Mouse (Mus musculus) lung, postnatal 4 days (tissue): ENCODE data around the gene Mamstr.
A peak's percentile ranks its signal among the peaks of the same experiment; 100 is the strongest.
"Not testable (repeated sequence)": the region's sequence is repeated elsewhere in the genome, so short reads cannot be mapped to it uniquely, and the experiment has no call there.

ENCODE experiments used
- DNase-seq, 2 experiments: peaks; one replicate each; pipeline ENCODE4 v3.0.0; 2021

Mamstr gene

DNA sequence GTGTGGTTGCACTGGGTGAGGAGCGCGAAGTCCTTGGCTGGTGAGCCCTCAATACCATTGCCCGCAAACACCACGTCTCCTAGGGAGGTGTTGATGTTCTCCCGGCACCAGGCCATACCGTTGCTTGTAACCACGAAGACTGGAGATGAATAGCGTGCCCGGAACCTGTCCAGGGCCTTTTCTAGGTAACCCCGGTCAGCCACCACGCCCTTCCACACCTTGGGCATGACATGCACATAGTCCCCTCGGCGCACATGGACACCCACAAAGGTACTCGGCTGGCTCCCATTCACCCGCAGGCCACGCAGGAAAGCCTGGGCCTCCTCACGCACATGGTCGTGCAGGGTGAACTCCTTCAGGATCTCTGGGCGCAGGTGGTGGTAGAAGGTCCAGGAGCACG is 10.7 kb downstream of the Mamstr start:
- DNase-seq, result not testable (repeated sequence)

DNA sequence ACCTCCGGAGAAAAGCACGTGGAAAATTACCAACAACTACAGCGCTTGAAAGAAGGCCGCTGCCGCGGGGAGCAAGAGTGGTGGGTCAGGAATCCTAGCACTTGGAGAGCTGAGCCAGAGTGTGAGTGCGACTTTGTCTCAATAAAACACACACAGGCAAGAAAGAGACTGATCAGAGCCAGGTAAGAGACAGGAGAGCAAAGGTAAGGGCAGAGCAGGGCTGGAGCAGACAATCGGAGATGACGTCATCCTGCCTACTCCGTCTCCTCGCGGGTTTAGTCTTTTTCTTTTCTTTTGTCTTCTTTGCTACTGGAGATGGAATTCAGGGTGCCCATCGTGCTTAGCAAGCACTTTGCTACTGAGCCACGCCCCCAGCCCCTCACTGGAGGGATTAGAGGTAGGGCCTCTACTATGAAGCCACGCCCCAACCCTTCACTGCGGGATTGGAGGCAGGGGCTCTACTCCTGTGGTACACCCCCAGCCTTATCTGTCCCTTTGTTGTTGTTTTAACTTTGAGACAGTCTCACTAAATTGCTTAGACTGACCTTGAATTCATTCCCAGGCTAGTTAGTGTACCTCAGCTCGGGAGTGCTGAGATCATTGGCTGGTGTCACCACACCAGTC is 14.8 kb downstream of the Mamstr start:
- DNase-seq, result peak in 1 of 2 experiments; percentile 15

DNA sequence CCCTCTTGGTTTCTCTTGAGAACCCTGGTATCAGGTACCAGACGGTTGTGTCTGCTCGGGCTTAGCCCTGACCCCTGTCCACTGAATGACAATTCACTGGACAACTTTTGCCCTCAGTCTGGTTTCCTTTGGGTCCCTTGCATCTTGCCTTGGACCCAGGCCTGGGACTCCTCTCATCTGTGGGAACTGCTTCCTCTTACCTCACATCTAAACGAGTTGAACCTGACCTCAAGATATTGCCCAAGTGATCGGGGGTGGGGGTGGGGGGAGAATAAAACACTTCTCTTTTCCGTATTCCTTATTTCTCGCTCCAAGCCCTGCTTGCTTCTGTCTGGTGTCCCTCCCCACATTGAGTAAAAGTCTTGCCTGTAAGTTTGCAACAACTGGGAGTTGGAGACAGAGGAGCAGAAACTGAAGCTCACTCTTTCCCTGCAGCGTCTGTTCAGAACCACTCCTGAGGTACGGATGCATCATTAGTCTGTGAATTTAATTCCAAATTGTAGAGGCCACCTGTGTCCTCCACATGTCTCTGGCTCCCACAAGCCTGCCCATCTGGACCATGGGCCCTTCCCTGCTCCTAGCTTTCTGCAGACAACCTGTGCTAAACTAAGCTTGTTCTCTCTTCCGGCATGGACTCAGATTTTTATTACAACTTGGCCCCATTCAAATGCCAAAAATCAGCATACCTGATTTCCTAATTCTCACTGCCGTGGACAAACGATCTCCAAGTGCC is 21.1 kb downstream of the Mamstr start:
- DNase-seq, result peak in 1 of 2 experiments; percentile 19

DNA sequence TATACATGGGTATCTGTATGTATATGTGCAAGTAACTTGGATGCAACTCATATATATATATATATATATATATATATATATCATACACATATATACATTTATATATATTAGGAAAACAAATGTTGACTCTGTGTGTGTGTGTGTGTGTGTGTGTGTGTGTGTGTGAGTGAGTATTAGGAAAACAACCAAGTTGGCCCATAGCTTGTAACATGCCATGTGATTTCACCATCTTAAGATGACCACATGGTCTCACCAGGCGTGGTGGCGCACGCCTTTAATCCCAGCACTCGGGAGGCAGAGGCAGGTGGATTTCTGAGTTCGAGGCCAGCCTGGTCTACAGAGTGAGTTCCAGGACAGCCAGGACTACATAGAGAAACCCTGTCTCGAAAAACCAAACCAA is 21.9 kb downstream of the Mamstr start:
- DNase-seq, result peak in 1 of 2 experiments; percentile 4

DNA sequence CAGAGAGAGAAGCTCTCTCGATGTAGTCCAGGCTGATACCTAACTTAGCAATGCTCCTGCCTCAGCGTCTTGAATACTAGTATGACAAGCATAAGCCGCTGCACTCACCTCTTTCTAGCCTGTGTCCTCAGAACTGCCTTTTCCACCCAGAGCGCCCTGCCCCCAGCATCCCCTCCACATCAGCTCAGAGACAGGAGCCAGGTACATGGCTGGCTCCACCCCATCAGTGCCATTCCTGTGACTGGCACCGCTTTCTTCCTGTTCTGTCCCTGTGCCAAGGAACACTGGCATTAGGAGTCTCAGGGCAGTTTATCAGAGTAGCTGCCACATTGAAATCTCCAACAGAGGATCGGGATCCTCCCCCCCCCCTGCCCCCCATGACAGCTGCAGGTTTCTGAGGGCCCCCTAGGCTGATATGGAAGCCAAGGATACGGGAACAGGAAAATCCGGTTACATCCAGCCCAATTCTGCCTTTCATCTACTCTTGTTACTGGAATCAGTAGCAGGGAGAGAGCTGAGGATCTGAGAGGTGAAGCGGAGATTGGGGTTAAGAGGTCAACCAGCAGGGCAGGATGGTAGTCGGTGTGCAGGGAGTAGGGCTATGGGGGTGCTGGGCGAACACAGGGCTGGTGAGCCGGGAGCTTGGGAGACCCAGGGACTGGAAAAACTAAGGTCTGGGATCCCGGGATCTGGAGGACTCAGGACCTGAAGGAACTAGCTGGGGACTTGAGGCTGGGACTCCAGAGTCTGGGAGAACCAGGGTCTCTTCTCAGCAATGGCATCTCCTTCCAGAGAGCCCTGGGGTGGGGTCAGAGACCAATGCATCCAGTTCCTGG is 25.7 kb downstream of the Mamstr start:
- peak in 1 of 2 experiments; percentile 23 for DNase-seq

DNA sequence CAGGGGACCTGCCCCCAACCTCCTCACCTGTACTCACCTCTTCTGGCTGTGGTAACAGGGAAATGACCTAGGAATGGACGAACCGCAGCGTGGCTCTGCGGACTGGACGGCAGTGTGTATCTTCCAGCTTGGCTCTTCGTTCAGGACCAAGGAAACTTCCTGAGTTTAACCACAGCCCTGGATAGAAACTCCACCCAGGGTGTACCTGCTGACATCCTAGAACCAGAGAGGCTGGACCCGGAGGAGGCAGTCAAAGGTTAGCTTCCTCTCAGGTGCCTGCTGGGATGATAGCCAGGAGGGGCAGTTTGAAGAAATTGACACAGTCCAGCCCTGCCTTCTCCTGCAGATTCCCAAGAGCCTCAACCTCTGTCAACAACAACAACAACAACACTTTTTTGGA is 26.4 kb downstream of the Mamstr start, which contains the start of gene Fut2:
Gene Fut2 (minus strand): TSS at position 234 of the 400 bp plus-strand sequence.
- peak in 1 of 2 experiments; percentile 17 for DNase-seq

DNA sequence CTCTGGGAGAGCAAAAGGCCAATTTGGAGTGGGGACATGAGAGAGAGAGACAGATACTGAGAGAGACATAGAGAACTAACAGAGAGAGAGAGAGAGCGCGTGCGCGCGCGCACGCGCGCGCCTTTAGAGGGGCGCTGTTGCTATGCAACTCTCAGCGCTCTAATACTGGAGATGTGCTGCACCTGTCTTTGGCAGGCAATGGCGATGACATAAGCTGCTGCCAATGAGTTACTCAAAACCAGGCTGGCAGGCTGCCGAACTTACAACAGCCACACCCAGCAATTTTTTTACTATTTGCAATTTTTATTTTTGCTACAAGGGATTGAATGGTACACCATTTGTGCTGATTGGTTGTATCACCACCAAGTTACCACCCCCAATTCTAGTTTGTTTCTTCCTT is 28.0 kb downstream of the Mamstr start:
- peak in 1 of 2 experiments; percentile 11 for DNase-seq

DNA sequence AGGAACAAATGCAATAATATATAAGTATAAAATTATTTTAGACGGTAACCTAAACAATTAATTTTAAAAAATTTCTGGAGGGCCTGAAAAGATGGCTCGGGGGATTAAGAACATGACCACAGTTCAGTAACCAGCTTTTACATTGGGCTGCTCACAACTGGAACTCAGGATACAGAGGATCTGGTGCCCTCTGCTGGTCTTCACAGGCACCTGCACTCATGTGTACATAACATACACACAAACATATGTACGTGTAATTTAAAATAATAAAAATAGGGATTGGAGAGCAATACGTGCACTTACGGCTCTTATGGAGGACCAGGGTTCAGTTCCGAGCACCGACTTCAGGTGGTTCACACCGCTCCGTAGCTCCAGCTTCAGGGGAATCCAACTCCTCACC is 29.1 kb downstream of the Mamstr start:
- DNase-seq, result no peak

DNA sequence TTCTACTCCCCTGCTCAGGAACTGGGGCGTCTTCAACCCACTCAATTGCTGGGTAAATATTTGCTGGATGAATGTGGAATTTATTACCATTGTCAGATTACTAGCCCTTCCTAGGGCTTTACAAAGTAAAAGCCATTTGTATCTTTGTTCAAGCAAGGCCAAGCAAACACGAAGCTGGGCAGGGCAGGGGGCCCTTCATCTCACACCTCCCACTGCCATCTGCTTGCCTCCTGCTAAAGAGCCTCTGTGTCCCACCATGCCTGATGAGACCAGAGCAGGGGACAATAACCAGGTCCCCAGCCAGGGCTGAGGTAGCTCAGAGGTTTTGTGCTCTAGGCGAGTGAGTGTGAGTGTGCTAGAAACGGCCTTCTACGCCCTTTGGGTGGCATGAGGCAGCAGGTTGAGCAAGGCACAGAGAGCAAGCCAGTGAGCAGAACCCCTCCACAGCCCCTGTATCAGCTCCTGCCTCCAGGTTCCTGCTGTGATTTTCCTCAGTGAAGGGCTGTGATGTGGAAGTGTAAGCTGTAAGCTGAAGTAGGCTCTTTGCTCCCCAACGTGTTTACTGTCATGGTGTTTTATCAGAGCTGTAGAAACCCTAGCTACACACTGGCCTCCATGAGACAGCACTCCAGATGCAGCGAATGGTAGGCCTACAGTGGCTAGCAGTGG is 38.0 kb downstream of the Mamstr start:
- no peak for DNase-seq

DNA sequence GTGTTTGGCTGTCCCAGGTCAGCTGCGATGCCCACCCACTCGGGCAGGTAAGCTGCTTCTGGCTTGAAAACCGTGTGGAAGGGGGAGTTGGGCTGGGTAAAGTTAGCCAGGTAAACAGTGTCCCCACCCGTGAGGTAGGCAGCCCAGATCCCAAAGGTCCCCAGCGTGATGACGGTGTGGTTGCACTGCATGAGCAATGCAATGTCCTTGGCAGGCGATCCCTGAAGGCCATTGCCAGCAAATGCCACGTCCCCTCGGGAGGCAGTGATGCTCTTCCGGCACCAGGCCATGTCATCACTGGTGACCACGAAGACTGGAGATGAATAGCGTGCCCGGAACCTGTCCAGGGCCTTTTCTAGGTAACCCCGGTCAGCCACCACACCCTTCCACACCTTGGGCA is 38.7 kb downstream of the Mamstr start:
- DNase-seq, result no peak

DNA sequence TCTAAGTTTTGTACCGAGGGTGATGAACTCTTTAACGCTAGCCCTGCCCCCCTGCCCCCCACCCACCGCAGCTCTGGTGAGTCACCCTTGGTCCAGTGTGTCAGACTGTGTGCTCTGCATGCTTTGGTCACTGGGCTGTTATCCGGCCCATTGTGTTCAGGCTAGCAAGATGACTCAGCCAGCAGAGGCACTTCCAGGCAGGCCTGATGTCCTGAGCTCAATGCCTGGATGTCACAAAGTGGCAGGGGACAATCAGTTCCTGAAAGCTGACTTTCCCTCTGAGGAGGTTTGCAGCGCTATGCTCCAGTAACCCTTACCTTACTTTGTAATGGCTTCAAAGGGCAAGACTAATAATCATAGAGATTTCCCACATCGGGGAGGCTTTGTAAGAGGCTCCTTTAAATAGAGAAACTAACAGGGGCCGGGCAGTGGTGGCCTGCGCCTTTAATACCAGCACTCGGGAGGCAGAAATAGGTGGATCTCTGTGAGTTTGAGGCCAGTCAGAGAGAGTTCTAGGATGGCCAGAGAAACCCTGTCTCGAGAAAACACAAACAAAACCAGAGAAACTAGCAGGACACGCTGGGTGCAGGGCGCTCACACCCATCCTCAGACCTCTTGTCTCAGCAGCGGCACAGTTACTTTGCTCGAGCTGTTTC is 40.3 kb downstream of the Mamstr start:
- DNase-seq, result peak; percentile 57 to 71

DNA sequence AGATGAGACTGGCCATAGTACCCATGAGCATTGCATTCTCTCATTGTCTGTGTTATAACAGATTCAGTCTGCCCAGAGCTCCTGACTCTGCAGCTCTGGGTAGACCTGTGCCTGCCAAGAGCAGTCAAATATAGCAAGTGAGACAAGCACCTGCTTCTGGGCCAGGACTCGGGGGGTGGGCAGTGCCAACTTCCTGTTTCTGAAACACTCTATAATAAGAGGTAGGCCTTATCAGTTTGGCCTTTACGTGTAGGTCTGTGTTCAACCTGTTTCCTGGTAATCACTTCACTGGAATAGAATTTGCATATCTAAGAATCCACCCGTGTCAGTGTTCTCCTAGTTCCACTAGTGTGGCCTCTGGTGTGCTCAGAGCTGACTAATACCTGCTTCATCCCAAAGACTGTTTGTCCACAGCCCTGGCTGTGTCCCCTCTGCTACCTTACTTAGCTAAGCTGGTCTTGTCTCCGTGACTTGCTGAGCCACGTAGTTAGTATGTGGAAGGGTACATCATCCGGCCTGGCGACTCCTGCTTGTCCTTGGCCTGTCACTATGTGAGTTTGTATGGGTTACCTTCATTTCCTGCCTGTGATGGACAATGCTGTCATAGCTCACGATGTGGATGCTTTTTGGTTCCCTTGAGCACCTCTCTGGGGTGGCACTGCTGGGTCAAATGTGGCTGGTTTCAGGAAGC is 41.4 kb downstream of the Mamstr start:
- DNase-seq, result peak; percentile 55 to 72

DNA sequence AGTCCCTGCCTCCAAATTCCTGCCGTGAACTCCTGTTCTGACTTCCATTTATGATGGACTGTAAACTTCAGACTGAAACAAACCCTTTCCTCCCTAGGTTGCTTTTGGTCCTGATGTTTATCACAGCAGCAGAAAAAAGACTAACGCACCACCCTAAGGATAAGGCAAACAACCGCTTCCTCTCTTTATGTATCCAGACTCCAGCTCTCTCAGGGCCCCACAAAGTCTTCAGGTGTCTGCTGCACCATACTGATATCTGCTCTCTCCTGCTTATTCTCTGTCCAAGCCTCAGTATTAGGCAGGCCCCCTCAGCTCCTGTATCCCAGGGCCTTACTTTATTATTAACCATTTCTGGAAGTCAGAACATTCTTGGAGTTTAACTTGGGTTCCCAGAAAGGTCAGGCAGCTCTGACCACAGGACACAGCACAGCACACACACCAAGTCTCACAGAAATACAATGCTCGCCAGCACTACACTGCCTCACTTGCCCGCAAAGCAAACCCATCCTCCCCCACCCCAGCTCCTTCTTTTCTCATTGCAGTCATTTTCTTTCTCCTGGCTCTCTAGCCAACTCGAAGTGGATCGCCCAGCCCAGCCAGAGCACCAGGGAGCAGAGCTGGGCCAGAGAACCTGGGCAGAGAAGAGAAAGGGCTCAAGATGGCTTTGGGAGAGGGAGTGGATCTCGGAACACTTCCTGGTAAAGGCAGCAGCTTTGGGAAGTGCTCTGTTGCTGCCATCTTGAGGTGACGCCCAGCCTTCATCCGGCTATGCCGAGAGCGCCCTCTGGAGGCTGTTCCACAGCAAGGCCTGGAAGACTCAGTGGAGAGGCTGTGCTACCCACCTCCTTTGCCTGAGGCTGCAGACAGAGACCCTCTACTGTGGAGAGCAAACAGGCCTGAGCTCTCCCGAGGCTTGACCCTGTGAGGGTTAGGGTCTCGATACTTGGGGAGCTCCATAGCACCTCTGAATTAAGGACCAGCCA is 42.7 kb downstream of the Mamstr start:
- DNase-seq, result peak; percentile 90 to 92

DNA sequence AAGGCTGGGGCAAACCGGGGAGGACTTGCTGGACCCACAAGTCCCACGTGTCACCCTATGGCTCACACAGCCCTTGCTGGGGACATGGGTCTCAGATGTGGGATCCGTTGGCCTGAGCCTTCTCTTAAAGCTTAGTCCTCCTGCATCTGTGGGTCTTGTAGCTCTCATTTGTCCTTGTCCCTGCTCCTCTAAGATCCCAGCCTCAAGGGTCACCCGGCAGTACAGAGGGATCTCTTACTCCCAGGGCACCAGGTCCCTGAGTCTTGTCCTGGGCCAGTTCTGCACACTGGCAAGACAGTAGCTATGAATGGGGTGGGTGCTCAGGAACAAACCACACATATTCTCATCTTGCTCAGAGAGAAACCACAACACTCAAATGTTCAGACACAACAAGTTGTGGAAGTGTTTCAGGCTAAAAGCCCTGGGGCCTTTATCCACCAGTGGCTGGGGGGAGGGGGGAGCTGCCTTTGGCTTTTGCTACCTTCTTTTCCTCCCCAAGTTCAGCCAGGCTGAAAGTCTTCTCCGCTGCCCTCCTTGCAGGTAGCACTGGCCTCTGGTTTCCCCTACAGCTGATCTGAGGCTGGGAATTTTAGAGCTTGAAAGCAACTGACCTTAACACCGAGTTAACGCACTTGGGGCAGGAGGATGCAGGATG is 43.7 kb downstream of the Mamstr start, which contains the start of gene Ntn5:
Gene Ntn5 (plus strand): TSS at position 627 of the 655 bp plus-strand sequence.
- DNase-seq, result no peak

DNA sequence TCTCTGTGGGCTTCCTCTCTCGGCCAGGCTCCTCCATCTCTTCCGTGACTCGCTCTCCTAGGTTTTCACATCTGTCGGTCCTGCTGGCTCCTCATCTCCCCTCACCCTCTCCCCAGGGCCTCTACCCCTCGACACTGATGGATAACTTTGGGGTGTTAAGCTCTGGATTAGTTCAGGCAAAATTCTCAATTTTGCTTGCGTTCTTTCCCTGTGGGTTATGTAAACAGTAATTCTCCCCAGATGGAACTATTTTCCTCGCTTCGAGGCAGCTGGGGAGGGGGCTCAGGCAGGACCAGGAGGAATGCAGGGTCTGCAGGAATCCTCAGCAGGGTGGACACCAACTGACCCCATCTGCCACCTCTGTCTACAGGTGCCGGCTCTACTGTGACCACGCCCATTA is 46.0 kb downstream of the Mamstr start:
- no peak for DNase-seq

DNA sequence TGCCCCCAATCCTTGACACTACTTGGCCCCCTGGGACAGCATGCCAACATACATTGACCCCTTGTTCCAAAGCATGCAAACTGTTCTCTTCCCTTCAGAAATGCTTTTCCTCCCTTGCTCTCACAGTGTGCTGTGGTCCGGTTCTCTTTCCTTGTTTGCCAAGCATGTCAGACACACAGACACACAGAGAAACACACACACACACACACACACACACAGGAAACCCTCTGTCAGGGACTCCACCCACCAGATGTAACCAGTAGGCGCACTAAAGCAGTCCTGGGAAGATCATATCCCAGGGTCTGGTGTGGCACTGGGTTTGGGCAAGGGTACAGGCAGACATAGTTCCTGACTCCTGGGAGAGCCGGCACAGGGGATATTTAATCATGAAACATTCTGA is 47.1 kb downstream of the Mamstr start:
- DNase-seq, result peak in 1 of 2 experiments; percentile 29

DNA sequence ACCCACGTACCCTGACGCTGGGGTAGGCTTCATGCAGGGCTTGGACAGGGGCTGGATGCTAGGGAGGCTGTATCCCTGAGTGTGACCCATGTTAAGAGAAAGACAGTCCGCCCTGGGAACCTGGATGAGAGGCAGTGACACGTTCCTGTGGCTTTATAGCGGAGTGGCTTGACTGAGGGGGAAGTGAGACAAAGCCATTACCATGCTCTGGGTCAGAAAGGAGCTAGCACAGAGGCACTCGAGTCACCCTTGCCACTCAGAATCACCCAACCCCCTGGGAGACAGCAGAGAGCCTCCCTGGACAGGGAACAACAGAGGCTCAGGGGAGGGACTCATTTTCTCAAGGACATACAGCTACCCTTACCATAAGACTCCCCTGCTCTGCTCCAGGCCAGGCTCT is 49.3 kb downstream of the Mamstr start:
- no peak for DNase-seq

DNA sequence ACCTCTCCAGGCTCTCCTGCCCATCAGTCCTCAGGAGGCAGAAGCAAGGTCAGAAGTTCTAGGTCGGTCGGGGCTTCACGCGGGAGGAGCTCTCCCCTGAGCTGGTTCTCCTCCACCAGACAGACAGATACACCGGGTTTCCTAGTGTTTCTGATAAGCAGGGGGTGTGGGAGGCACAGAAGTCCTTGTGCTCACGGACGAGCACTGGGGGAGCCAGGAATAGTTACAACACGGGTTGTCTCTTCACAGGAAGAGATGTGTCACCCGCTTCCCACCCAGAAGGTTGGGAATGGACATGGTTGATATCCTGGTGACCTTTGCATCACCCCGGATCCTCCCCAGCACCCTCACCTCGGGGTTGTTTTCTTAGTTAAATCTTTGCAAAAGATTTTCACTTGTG is 50.0 kb downstream of the Mamstr start:
- no peak for DNase-seq

DNA sequence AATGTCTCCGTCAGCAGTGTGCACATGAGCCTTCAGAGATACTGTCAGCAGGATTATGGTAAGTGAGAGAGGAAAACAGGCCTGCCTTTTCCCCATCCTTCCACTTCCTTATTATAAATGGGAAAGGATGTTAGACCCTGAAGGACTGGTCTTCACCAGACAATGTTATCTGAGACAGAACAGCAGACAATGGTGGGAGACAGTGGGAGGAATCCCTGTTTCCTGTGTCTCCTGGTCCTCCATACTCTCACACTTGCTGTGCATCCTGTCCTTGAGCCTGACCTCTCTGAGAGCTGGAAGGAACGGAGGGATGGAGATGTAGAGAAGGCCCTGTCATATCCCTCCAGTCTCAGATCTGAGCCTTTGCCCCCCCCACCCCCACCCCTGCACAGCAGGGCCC is 52.6 kb downstream of the Mamstr start:
- DNase-seq, result peak in 1 of 2 experiments; percentile 5
